Mouse (Mus musculus) left cerebral cortex, adult 8-10 months (tissue): ENCODE data around the gene Copz1. TPM values are rescaled to one million over a fixed set of nuclear protein-coding genes. Genes with fewer than 3 reads are reported as not detected.

Source experiments
- DNase-seq, 2 experiments: peaks; one replicate each; pipeline ENCODE4 v3.0.0; 2022; ENCODE audit warnings: low spot score in 2 of 2
- total RNA-seq, 4 experiments: library from RNA; stranded (reverse); gene quantifications; 2 replicates each; pipeline ENCODE4 v1.2.4; 2022

Gene Copz1
- total RNA-seq, 4 experiments from 2014 or later, result 90.9 to 93.2 (median 91.9) TPM

DNA sequence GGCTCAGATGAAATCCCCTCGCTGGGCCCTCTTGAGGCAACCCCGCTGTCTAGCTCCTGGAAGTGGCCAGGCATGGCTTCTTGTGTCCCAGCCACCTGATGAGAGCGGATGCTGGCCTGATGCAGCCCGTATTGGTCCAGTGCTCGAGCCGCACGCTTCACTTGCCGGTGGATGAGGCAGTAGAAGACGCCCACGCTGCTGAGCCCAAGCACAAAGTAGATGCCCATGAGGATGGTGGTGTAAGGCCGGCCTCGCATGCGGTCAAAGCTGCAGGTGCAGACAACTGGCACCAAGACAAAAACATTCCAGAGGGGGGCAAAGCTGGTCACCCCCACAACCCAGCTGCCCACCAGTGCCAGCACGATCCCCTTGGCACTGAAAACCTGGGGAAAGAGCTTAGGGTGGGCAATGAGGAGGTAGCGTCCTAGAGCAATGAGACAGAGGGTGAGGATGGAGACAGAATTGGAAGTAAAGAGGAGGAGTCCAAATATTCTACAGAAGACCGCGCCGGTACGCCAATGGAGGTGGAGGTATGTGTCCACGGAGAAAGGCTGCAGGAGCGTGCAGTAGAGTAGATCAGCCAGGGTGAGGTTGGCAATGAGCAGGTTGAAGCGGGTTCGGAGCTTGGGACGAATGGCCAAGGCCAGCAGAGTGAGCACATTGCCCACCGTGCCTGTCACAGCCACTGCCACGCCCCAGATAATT is 36.5 kb downstream of the Copz1 start:
- no peak for DNase-seq

DNA sequence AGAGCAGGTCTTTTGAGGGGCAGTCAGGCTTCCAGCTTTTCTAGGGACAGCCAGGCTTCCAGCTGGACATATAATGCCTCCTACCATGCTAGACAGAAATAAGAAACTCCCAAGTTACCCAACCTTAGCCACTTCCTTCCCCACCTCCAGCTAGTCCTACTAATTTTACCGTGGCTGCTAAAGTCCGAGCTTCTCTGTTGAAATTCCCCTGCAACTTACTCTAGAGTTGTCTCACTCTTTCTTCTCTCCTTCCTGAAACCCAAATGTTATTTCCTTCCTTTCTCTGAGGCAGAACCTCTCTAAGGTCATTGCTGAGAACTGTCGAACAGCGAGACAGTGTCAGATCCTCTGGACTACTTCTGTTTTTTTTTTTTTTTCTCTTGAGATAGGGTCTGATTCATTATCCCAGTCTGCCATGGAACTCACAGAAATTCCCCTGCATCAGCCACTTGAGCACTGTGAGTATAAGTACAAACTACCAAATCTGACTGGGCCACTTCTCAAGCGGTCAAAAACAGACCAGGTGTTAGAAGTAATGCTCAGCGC is 37.9 kb downstream of the Copz1 start, which contains the start of gene Gpr84:
Gpr84 (minus strand) TSS at position 248 of the 546 bp plus-strand sequence.
- no peak for DNase-seq

- peak in 1 of 2 experiments; percentile 35 for DNase-seq
Measured at GRCm38 (mm10) chr15:103313495-103314095, 41.1 kb downstream of the Copz1 start.

DNA sequence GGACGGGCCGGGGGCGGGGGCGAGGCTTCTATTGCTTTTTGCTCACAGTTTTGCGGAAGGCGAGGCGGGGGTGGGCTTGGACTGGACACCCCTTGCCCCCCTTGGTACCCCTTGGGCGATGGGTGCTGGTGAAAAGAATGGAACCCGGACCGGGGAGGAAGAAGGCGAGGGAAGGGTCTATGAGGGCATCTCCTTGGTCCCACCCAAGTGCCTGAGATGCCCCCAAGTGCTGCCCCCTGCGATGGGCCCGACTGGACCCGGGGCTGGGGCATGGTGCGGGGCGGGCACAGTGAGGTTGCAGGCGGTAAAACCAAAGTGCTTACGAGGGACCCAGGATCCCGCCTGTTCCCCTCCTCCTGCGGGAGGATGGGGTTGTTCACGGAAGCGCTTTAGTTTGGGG is 41.7 kb downstream of the Copz1 start:
- DNase-seq, result peak in 1 of 2 experiments; percentile 13

- peak in 1 of 2 experiments; percentile 40 for DNase-seq
Measured at GRCm38 (mm10) chr15:103315011-103315502, 42.5 kb downstream of the Copz1 start.

- DNase-seq, result no peak
Measured at GRCm38 (mm10) chr15:103315979-103316776, 43.7 kb downstream of the Copz1 start.

- no peak for DNase-seq
Measured at GRCm38 (mm10) chr15:103317120-103317519, 44.6 kb downstream of the Copz1 start.

- no peak for DNase-seq
Measured at GRCm38 (mm10) chr15:103317731-103318130, 45.2 kb downstream of the Copz1 start.

DNA sequence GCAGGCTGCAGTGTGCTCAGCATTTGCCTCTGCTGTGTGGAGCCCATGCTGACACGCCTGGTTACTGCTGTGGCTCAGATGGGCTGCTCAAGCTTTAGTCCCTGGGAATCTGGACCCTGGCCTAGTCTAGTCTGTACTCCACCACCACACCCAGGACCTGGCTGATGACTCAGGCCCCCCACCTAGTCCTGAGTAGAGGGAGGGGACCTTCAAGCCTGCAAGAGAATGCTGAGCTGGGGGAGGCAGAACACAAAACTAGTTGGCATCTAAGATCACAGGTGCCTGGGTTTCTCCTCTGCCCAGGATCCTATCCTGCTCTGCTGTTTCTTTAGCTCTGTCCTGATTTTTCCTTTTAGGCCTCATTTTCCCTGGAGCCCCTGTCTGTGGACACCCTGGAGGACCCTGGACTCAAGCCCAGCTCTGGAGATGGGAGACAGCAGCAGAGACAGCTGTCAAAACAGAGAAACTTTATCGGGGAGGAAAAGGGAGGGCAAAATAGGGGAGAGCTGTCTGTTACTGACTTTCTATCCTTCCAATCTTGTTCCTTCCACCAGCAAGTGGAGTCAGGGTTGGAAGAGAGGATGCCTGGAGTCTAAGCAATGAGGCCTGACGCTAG is 45.8 kb downstream of the Copz1 start:
- no peak for DNase-seq

DNA sequence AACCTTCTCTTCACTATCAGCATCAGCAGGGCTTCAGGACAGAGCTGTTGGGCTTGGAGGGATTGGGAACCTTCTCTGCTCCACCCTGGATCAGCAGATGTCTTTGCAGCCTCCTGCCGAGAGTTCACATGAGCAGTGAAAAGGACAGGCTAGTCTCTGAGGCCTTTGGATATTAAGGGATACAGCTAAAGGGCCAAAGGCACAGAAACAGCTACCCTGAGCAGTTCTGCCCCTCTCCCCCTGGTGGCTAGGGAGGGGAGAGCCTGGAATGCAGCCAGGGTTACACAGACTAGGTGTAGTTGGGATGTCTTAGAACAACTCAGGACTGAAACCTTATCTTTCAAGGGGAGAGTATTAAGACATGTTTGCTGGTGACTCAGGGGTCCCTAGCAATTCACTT is 48.6 kb downstream of the Copz1 start:
- DNase-seq, result no peak

GRCm38 (mm10) chr15:103322396-103322795 is 49.9 kb downstream of the Copz1 start:
- no peak for DNase-seq

- DNase-seq, result no peak
Measured at GRCm38 (mm10) chr15:103323070-103323454, 50.5 kb downstream of the Copz1 start.

DNA sequence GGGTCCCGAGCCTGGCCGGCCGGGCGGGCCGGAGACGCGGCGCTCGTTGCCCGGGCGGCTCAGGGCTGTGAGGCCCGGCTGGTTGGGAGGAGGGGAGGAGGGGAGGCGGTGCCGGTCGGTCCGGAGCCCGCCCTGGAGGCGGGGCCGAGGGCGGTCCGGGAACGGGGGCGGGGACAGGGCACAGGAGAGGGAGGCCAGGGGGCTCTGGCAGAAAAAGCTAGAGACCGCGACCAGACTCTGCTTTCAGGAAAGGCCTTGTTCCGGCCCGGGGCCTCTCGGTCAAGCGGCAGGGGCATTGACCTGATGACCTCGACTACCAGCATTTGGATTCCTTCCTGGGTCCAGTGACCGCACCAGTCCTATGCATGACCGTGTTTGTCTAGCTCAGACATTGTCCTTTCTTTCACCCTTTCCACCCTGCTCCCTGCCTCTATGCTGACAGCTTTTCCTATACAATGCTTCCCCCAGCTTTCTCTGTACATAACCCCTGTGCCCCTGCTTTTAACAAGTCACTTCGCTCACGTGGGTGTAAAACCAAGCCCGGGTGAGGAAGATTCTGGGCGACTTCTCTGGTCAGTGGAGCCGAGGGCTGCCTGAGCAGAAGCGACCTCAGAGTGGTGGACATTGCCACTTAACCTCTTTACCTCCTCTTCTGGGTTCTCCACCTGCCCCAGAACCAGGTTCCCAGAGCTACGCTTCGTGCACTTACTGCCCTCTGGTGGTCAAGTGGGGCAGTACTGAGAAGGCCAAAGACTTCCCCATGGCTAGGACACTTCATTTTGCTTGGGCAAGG is 51.1 kb downstream of the Copz1 start:
- DNase-seq, result no peak

GRCm38 (mm10) chr15:103333081-103333615 is 60.6 kb downstream of the Copz1 start:
- no peak for DNase-seq

- no peak for DNase-seq
Measured at GRCm38 (mm10) chr15:103333738-103334137, 61.2 kb downstream of the Copz1 start.

DNA sequence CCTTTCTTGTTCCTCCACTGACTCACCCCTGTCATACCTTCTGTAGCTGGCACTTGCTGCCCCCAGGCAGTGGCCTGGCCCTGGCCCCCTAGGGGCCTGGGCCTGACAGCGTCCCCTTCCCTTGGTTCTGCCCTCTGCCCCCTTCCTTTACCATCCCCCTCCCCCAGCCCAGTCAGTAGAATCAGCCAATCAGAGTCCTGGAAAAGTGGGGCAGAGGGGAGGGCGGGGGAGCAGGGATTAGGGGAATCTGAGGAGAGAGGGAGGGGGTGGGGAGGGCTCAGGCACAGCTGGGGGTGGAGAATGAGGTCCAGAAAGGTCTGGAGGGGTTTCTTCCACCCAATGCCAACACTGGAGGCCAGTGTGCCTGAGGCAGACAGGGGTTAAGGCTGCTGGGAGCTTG is 61.7 kb downstream of the Copz1 start:
- DNase-seq, result no peak

GRCm38 (mm10) chr15:103335040-103335439 is 62.5 kb downstream of the Copz1 start:
- DNase-seq, result no peak

DNA sequence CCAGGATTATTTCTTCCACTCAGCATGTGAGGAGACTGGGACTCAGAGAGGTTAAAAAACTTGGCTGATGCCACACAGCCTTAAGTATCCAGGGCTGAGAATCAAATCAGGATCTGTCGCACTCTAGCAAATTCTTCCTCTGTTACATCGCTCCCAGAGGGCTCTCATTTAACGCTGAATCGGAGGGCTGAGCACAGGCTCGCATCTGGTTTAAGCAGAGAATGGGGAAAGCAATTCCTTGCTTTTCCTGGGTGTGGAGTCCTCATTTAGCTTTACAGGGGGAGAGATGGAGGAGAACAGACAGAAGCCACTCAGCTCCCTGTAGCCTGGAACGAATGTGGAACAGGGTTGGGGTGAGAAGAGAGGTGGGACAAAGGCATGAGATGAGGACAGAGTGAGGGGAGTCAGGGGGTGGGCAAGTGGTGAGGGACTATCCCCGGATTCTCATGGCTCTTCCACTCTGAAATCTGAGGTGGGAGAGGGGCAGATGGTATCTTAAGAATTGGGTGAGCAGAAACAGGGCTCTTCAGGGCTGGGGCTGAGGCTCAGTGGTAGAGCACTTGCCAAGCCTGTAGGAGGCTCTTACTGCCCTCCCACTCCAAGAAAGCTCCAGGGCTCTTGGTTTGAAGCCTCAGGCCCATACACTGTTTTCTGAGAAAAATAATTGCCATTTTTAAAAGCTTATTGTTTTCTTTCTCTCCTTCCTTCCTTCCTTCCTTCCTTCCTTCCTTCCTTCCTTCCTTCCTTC is 63.1 kb downstream of the Copz1 start:
- no peak for DNase-seq

GRCm38 (mm10) chr15:103336996-103337667 is 64.6 kb downstream of the Copz1 start:
- no peak for DNase-seq
